Mouse (Mus musculus): ENCODE results near the gene Lama5.

Gene Lama5

GRCm38 (mm10) chr2:180133911-180134310, 91.7 kb downstream of the Lama5 start:
- no peak for DNase-seq

GRCm38 (mm10) chr2:180133231-180133630, 92.4 kb downstream of the Lama5 start:
- no peak for DNase-seq

GRCm38 (mm10) chr2:180127675-180128074, 98.0 kb downstream of the Lama5 start:
- DNase-seq, result no peak

Measured in kidney, postnatal 14 days (tissue).